9 mouse cellular contexts compared by ENCODE assay signal in genomic region chr11:97314751-97315503, GRCm38 (mm10). TPM values are rescaled to one million over a fixed set of nuclear protein-coding genes. Genes with fewer than 3 reads are reported as not detected.
DNase-seq lines count a peak whose midpoint lies in the region; ATAC-seq lines count a peak whose summit lies in the region.
"Had no signal": no experiment of that assay in that cellular context is flagged by ENCODE, and none has a peak within 500 bp of the region (broad histone marks: within the 10 kb centered on the region; RNA-seq: fewer than 3 reads in every experiment).

No protein-coding gene starts in this region.

- peak overlapping the region; percentile 54 for H3K4me2 ChIP-seq in heart, embryonic 15.5 days
- H3K4me2 ChIP-seq in hindbrain, embryonic 16.5 days (ENCODE audit: low read length) = peak overlapping the region; percentile 58
- peak overlapping the region; percentile 55 for H3K4me2 ChIP-seq in midbrain, embryonic 13.5 days (replicated peaks)

- no peak for DNase-seq in heart, postnatal 36 days
- DNase-seq in adipocyte (ENCODE audit: low spot score) = peak; percentile 34
- DNase-seq in right cerebral cortex, adult 18-20 months = no peak
- DNase-seq in frontal cortex, postnatal 14 days (ENCODE audit: low spot score in 2 of 2) = no peak
- no peak for DNase-seq in left cerebral cortex, postnatal 10 days (ENCODE audit: extremely low spot score in 1 of 2, low spot score in 2 of 2)

- ATAC-seq in heart, embryonic 15.5 days (replicated peaks; ENCODE audit: insufficient number of reproducible peaks, insufficient read depth, low FRiP score, low read depth) = no peak
- ATAC-seq in hindbrain, embryonic 16.5 days = no peak
- no peak for ATAC-seq in midbrain, embryonic 13.5 days

- H3K4me3 ChIP-seq in heart, embryonic 15.5 days = peak overlapping the region; percentile 58
- H3K4me3 ChIP-seq in hindbrain, embryonic 16.5 days (ENCODE audit: low read length) = peak overlapping the region; percentile 56
- H3K4me3 ChIP-seq in midbrain, embryonic 13.5 days (replicated peaks) = peak overlapping the region; percentile 54; the same call in 1 of the 2 replicates

- H3K4me1 ChIP-seq in heart, embryonic 15.5 days (replicated peaks) = peaks cover 24% of the 10 kb centered on the region
- H3K4me1 ChIP-seq in hindbrain, embryonic 16.5 days (ENCODE audit: control insufficient read depth, insufficient read depth, low read depth, low read length) = peaks cover 19% of the 10 kb centered on the region
- peaks cover 21% of the 10 kb centered on the region for H3K4me1 ChIP-seq in midbrain, embryonic 13.5 days (replicated peaks)

- 37% methylated on average over 8 of the region's 8 CpGs for WGBS in heart, embryonic 15.5 days
- WGBS in hindbrain, embryonic 16.5 days = 50% methylated on average over 8 of the region's 8 CpGs
- 49% methylated on average over 8 of the region's 8 CpGs for whole genome bisulfite sequencing in midbrain, embryonic 13.5 days

- no peaks in the 10 kb centered on the region for H3K27me3 ChIP-seq in heart, embryonic 15.5 days
- H3K27me3 ChIP-seq in hindbrain, embryonic 16.5 days (replicated peaks; ENCODE audit: control insufficient read depth, insufficient read depth, low read length) = no peaks in the 10 kb centered on the region
- H3K27me3 ChIP-seq in midbrain, embryonic 13.5 days = no peaks in the 10 kb centered on the region
- H3K27me3 ChIP-seq: Patski had no signal

- peak overlapping the region; percentile 50 for H3K9ac ChIP-seq in heart, embryonic 15.5 days
- peak overlapping the region; percentile 27; the same call in 1 of the 2 replicates for H3K9ac ChIP-seq in hindbrain, embryonic 16.5 days (ENCODE audit: low read depth, low read length)
- H3K9ac ChIP-seq in midbrain, embryonic 13.5 days (replicated peaks) = no peak overlapping the region

- H3K9me3 ChIP-seq in heart, embryonic 15.5 days (replicated peaks) = no peaks in the 10 kb centered on the region
- no peaks in the 10 kb centered on the region for H3K9me3 ChIP-seq in hindbrain, embryonic 16.5 days (ENCODE audit: control insufficient read depth, low read length)
- no peaks in the 10 kb centered on the region for H3K9me3 ChIP-seq in midbrain, embryonic 13.5 days

- peaks cover 4% of the 10 kb centered on the region; the same call in 1 of the 2 replicates for H3K36me3 ChIP-seq in heart, embryonic 15.5 days
- no peaks in the 10 kb centered on the region for H3K36me3 ChIP-seq in hindbrain, embryonic 16.5 days (ENCODE audit: control insufficient read depth, insufficient read depth, low read length)
- no peaks in the 10 kb centered on the region for H3K36me3 ChIP-seq in midbrain, embryonic 13.5 days

- peak overlapping the region; percentile 73 for H3K27ac ChIP-seq in heart, embryonic 15.5 days
- H3K27ac ChIP-seq in hindbrain, embryonic 16.5 days (ENCODE audit: low read depth, low read length) = peak overlapping the region; percentile 67
- H3K27ac ChIP-seq in midbrain, embryonic 13.5 days = 0 out of 2 replicates have a peak overlapping the region, but pooled peaks have one; percentile 16

- intact Hi-C loops in heart, postnatal 36 days (cut with DNase I) = loop anchor here (1.0 to 5.0 kb wide), 2 partner anchors 35 to 113 kb away; partner anchors contain the start of gene Npepps
- intact Hi-C loops in left cerebral cortex, postnatal 10 days (cut with DNase I) = loop anchor here (5.0 kb wide), 2 partner anchors 33 to 113 kb away; partner anchors contain the start of gene Npepps

RNA-seq across cellular contexts. Expression of gene Mrpl45, which starts 0.6 kb away (rescaled TPM):
- 53.4 and 54.4 TPM in 2 replicates for polyA plus RNA-seq in heart, embryonic 15.5 days (2015; fragmentation: Nextera tagmentation; extraction: Ambion mirVana)
- 10 to 100 TPM; 55.3 to 65.3 TPM for total RNA-seq in heart, postnatal 36 days (2021)
- polyA plus RNA-seq in hindbrain, embryonic 16.5 days (2015; fragmentation: Nextera tagmentation; extraction: Ambion mirVana) = 38.2 and 39.5 TPM in 2 replicates
- 39.6 and 46.4 TPM in 2 replicates for polyA plus RNA-seq in midbrain, embryonic 13.5 days (2015; fragmentation: Nextera tagmentation; extraction: Ambion mirVana)
- total RNA-seq in left cerebral cortex, postnatal 10 days (2021) = 10 to 100 TPM; 20.4 to 23.3 TPM

RNA-seq across cellular contexts. Expression of gene Npepps, which starts 34.5 kb away (rescaled TPM):
- 90.4 and 90.7 TPM in 2 replicates for polyA plus RNA-seq in heart, embryonic 15.5 days (2015; fragmentation: Nextera tagmentation; extraction: Ambion mirVana)
- 10 to 100 TPM; 79.6 to 87.6 TPM for total RNA-seq in heart, postnatal 36 days (2021)
- polyA plus RNA-seq in hindbrain, embryonic 16.5 days (2015; fragmentation: Nextera tagmentation; extraction: Ambion mirVana) = 142 and 155 TPM in 2 replicates
- polyA plus RNA-seq in midbrain, embryonic 13.5 days (2015; fragmentation: Nextera tagmentation; extraction: Ambion mirVana) = 146 and 156 TPM in 2 replicates
- 100 to 1,000 TPM; 145 to 150 TPM for total RNA-seq in left cerebral cortex, postnatal 10 days (2021)

RNA-seq across cellular contexts. Expression of gene Gpr179, which starts 37.0 kb away (rescaled TPM):
- 0.05 and 0.10 TPM in 2 replicates for polyA plus RNA-seq in heart, embryonic 15.5 days (2015; fragmentation: Nextera tagmentation; extraction: Ambion mirVana)
- under 1 TPM; 0.08 to 0.11 TPM for total RNA-seq in heart, postnatal 36 days (2021)
- polyA plus RNA-seq in hindbrain, embryonic 16.5 days (2015; fragmentation: Nextera tagmentation; extraction: Ambion mirVana) = 0.43 and 0.51 TPM in 2 replicates
- 0.39 and 0.48 TPM in 2 replicates for polyA plus RNA-seq in midbrain, embryonic 13.5 days (2015; fragmentation: Nextera tagmentation; extraction: Ambion mirVana)
- under 1 TPM; 0.18 to 0.39 TPM for total RNA-seq in left cerebral cortex, postnatal 10 days (2021)

RNA-seq across cellular contexts. Expression of gene Socs7, which starts 47.4 kb away (rescaled TPM):
- 3.0 and 3.5 TPM in 2 replicates for polyA plus RNA-seq in heart, embryonic 15.5 days (2015; fragmentation: Nextera tagmentation; extraction: Ambion mirVana)
- 10 to 100 TPM; 18.3 to 19.6 TPM for total RNA-seq in heart, postnatal 36 days (2021)
- polyA plus RNA-seq in hindbrain, embryonic 16.5 days (2015; fragmentation: Nextera tagmentation; extraction: Ambion mirVana) = 7.3 and 8.1 TPM in 2 replicates
- polyA plus RNA-seq in midbrain, embryonic 13.5 days (2015; fragmentation: Nextera tagmentation; extraction: Ambion mirVana) = 8.8 and 9.4 TPM in 2 replicates
- total RNA-seq in left cerebral cortex, postnatal 10 days (2021) = 10 to 100 TPM; 81.0 to 84.7 TPM

Comparison
In these comparisons a context has a peak if more than half of its experiments do, and no peak if none do; other contexts are left out.
1. H3K27ac ChIP-seq: peak in every context shown above with its lines; median percentile 73 in heart, embryonic 15.5 days; 67 in hindbrain, embryonic 16.5 days; 16 in midbrain, embryonic 13.5 days.